8 mouse cellular contexts compared by ENCODE assay signal in the genomic region with DNA sequence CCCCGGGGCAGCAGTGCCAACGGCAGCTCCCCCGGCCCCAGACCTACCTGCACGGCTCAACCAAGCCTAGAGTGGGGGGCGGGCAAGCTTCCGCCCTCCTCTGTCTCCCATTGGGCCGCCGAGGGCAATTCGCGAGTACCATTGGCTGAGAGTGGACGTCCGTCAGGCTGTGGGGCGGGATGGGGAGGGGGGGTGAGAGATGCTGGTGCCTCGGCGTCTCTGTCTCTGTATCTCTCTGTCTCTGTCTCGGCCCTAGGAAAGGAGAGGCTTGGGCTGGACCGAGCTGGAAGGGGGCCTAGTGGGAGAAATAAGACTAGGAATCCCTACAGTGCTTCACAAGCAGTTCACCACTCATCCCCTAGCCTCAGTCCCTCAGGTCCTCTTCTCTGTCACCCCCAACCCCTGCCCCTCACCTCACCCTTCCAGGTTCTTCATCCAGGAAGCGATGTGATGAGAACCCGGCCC. TPM values are rescaled to one million over a fixed set of nuclear protein-coding genes. Genes with fewer than 3 reads are reported as not detected.
A peak's percentile ranks its signal among the peaks of the same experiment; 100 is the strongest.
DNase-seq lines count a peak whose midpoint lies in the region; ATAC-seq lines count a peak whose summit lies in the region.

No protein-coding gene starts in this region.

- peak; percentile 99 for ATAC-seq in heart, embryonic 13.5 days (ENCODE audit: extremely low read depth, insufficient number of reproducible peaks, low FRiP score, low TSS enrichment)
- peak; percentile 100 for ATAC-seq in liver, embryonic 12.5 days
- peak; percentile 100 for ATAC-seq in stomach, embryonic 15.5 days (ENCODE audit: insufficient read depth, low FRiP score, low read depth)

- 2% methylated on average over 19 of the region's 19 CpGs for WGBS in heart, embryonic 13.5 days
- WGBS in liver, embryonic 12.5 days (ENCODE audit: insufficient replicate concordance), result under 1% methylated on average over 18 of the region's 19 CpGs
- 1% methylated on average over 18 of the region's 19 CpGs for WGBS in stomach, embryonic 15.5 days

- H3K4me2 ChIP-seq in heart, embryonic 13.5 days, result peak overlapping the region; percentile 85
- peak overlapping the region; percentile 97 for H3K4me2 ChIP-seq in liver, embryonic 12.5 days
- peak overlapping the region; percentile 84 for H3K4me2 ChIP-seq in stomach, embryonic 15.5 days

- H3K4me1 ChIP-seq in brown adipose tissue, adult 24 weeks (ENCODE audit: control insufficient read depth, insufficient read depth, insufficient read length, low read length), result no peaks in the 10 kb centered on the region; the same call in 1 of the 2 replicates
- H3K4me1 ChIP-seq in heart, embryonic 13.5 days, result peaks cover 12% of the 10 kb centered on the region
- peaks cover 28% of the 10 kb centered on the region for H3K4me1 ChIP-seq in liver, embryonic 12.5 days
- peaks cover 9% of the 10 kb centered on the region; the same call in 1 of the 2 replicates for H3K4me1 ChIP-seq in stomach, embryonic 15.5 days

- peaks cover 19% of the 10 kb centered on the region for H3K36me3 ChIP-seq in heart, embryonic 13.5 days
- peaks cover 4% of the 10 kb centered on the region; the same call in 1 of the 2 replicates for H3K36me3 ChIP-seq in liver, embryonic 12.5 days
- H3K36me3 ChIP-seq in stomach, embryonic 15.5 days, result no peaks in the 10 kb centered on the region

- peak; percentile 95 for DNase-seq in CD4-positive, CD25-positive, alpha-beta regulatory T cell, adult 2 months (ENCODE audit: low read depth, low spot score)
- DNase-seq in fat pad, adult 2 months (ENCODE audit: extremely low read depth, low read depth, low spot score), result peak; percentile 37
- DNase-seq in kidney, postnatal 10 days, result peak; percentile 95
- DNase-seq in natural killer cell, adult 2 months (ENCODE audit: low spot score in 2 of 2), result peak; percentile 82 to 86

- no peak overlapping the region for H3K27ac ChIP-seq in brown adipose tissue, adult 24 weeks (replicated peaks; ENCODE audit: low read depth, low read length)
- H3K27ac ChIP-seq in heart, embryonic 13.5 days (replicated peaks), result peak overlapping the region; percentile 32; the same call in 1 of the 2 replicates
- peak overlapping the region; percentile 79 for H3K27ac ChIP-seq in liver, embryonic 12.5 days
- no peak overlapping the region; the same call in 1 of the 2 replicates for H3K27ac ChIP-seq in stomach, embryonic 15.5 days

- peak overlapping the region; percentile 72 for H3K4me3 ChIP-seq in brown adipose tissue, adult 24 weeks (ENCODE audit: insufficient read depth, low read depth, low read length)
- H3K4me3 ChIP-seq in heart, embryonic 13.5 days, result peak overlapping the region; percentile 81
- H3K4me3 ChIP-seq in liver, embryonic 12.5 days, result peak overlapping the region; percentile 99
- H3K4me3 ChIP-seq in stomach, embryonic 15.5 days (replicated peaks), result peak overlapping the region; percentile 97

- H3K27me3 ChIP-seq in heart, embryonic 13.5 days (replicated peaks), result no peaks in the 10 kb centered on the region
- no peaks in the 10 kb centered on the region for H3K27me3 ChIP-seq in liver, embryonic 12.5 days (replicated peaks)
- H3K27me3 ChIP-seq in stomach, embryonic 15.5 days (replicated peaks), result no peaks in the 10 kb centered on the region

- H3K9me3 ChIP-seq in heart, embryonic 13.5 days, result no peaks in the 10 kb centered on the region
- H3K9me3 ChIP-seq in liver, embryonic 12.5 days (replicated peaks), result no peaks in the 10 kb centered on the region
- H3K9me3 ChIP-seq in stomach, embryonic 15.5 days, result no peaks in the 10 kb centered on the region

- H3K9ac ChIP-seq in heart, embryonic 13.5 days, result peak overlapping the region; percentile 95
- H3K9ac ChIP-seq in liver, embryonic 12.5 days, result peak overlapping the region; percentile 97
- H3K9ac ChIP-seq in stomach, embryonic 15.5 days, result peak overlapping the region; percentile 86

RNA-seq across cellular contexts. Expression of gene Kansl1, which starts 0.7 kb away (rescaled TPM):
- polyA plus RNA-seq in brown adipose tissue, adult 24 weeks (2012; ENCODE audit: insufficient read depth, insufficient read length, missing spikeins), result 14.7 and 17.9 TPM in 2 replicates
- polyA plus RNA-seq in heart, embryonic 13.5 days (2015; fragmentation: Nextera tagmentation; extraction: Ambion mirVana), result 12.6 and 13.3 TPM in 2 replicates
- 9.4 and 10.2 TPM in 2 replicates for polyA plus RNA-seq in liver, embryonic 12.5 days (2016; fragmentation: Nextera tagmentation; extraction: Ambion mirVana)
- 16.6 and 19.1 TPM in 2 replicates for polyA plus RNA-seq in stomach, embryonic 15.5 days (2015; fragmentation: Nextera tagmentation; extraction: Ambion mirVana)

Comparison
In these comparisons a context has a peak if more than half of its experiments do, and no peak if none do; other contexts are left out.
1. DNase-seq: peak in every context shown above with its lines; median percentile 95 in CD4-positive, CD25-positive, alpha-beta regulatory T cell, adult 2 months; 95 in kidney, postnatal 10 days; 84 in natural killer cell, adult 2 months; 37 in fat pad, adult 2 months.
2. H3K27ac ChIP-seq: peak in heart, embryonic 13.5 days (single experiment) and liver, embryonic 12.5 days (single experiment); none in brown adipose tissue, adult 24 weeks (single experiment) and stomach, embryonic 15.5 days (single experiment).
3. Peak in every context shown above with its lines, with median percentiles within 50 percentile points of each other: H3K4me3 ChIP-seq, ATAC-seq, H3K4me2 ChIP-seq and H3K9ac ChIP-seq.